Mouse (Mus musculus): Measurements from ENCODE around the gene Gm9745.
"Not testable (repeated sequence)": the region's sequence is repeated elsewhere in the genome, so short reads cannot be mapped to it uniquely, and the experiment has no call there.

Gm9745 gene

GRCm38 (mm10) chr13:8948131-8948530, at the start of gene Gm9745:
Gene Gm9745, minus strand, starts transcription at chr13:8948231.
- not testable (repeated sequence) for DNase-seq (ENCODE audit: low read depth, low spot score)

DNA sequence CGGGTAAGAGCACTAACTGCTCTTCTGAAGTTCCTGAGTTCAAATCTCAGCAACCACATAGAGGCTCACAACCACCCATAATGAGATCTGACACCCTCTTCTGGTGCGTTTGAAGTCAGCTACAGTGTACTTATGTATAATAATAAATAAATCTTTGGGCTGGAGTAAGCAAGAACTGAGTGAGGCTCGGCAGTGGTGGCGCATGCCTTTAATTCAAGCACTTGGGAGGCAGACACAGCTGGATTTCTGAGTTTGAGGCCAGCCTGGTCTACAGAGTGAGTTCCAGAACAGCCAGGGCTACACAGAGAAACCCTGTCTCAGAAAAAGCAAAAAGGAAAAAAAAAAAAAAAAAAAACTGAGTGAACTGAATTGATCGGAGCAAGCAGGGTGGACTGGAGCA, 49.2 kb upstream of the Gm9745 start:
- not testable (repeated sequence) for DNase-seq (ENCODE audit: low read depth, low spot score)

- peak; percentile 93 for DNase-seq (ENCODE audit: low read depth, low spot score)
These were observed 48.2 kb upstream of the Gm9745 start, which contains the start of gene Gtpbp4 for GRCm38 (mm10) chr13:8995990-8996786. Gene Gtpbp4, minus strand, starts transcription at chr13:8996083.

- DNase-seq (ENCODE audit: low read depth, low spot score): no peak
These were observed 47.3 kb upstream of the Gm9745 start for GRCm38 (mm10) chr13:8995159-8995989.

GRCm38 (mm10) chr13:8992231-8992630, 44.2 kb upstream of the Gm9745 start:
- DNase-seq (ENCODE audit: low read depth, low spot score): no peak

GRCm38 (mm10) chr13:8972972-8973371, 24.9 kb upstream of the Gm9745 start:
- DNase-seq (ENCODE audit: low read depth, low spot score): no peak

GRCm38 (mm10) chr13:8972369-8972768, 24.3 kb upstream of the Gm9745 start:
- no peak for DNase-seq (ENCODE audit: low read depth, low spot score)

GRCm38 (mm10) chr13:8967742-8968141, 19.7 kb upstream of the Gm9745 start:
- DNase-seq (ENCODE audit: low read depth, low spot score): no peak

DNA sequence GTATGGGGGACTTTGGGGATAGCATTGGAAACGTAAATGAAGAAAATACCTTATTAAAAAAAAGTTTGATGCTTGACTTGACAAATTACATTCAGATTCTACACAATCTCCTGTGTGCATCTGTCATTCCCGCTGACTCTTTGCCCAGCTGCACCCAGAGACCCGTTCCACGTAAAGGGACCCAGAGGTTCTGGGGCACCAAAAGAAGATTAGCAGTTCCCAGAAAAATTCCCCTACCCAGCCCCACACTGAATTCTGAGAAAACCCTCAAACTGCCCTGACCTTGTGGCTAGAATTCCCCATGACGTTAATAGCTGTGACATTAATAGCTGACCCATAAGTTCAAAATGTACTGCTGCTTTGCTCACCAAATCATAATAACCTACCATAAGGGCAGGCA, 17.2 kb upstream of the Gm9745 start:
- no peak for DNase-seq (ENCODE audit: low read depth, low spot score)

GRCm38 (mm10) chr13:8962266-8962665, 14.2 kb upstream of the Gm9745 start:
- DNase-seq (ENCODE audit: low read depth, low spot score): not testable (repeated sequence)

GRCm38 (mm10) chr13:8961128-8961888, 13.3 kb upstream of the Gm9745 start:
- not testable (repeated sequence) for DNase-seq (ENCODE audit: low read depth, low spot score)

GRCm38 (mm10) chr13:8959554-8959953, 11.5 kb upstream of the Gm9745 start:
- not testable (repeated sequence) for DNase-seq (ENCODE audit: low read depth, low spot score)

DNA sequence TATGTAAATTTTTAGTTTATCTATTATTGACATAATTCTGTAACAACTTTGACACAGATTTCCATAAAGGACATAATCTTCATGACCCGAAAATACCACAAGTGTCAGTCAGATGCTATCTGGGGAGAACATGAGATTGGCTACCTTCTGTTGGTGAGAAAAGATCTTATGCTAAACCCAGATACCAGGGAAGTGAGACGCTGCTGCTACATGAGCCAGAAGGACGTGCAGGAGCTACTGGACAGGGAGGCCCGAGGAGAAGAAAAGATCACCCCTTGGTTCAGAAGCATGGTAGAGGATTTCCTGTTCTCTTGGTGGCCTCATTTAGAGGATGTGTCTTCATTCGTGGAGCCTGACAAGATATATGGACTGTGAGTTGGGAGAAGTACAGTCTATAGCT, 11.0 kb upstream of the Gm9745 start:
- not testable (repeated sequence) for DNase-seq (ENCODE audit: low read depth, low spot score)

DNA sequence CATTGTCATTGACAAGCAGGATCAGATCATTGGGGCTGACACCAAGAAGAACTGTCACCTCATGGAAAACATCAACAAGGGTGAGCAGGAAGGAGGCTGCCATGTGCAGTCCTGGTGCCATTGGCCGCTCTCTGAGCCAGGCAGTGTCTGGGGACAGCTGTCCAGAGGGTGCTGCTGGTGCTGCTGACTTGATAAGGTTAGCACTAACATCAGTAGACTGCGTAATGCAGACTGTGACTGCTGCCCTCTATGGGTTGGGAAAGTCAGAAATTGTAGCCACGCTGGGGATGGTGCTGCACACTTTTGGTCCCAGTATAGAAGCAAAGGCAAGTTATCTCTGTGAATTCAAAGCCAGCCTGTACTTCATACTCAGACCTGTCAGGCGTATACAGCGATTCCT, 8.8 kb upstream of the Gm9745 start:
- not testable (repeated sequence) for DNase-seq (ENCODE audit: low read depth, low spot score)

GRCm38 (mm10) chr13:8955127-8955526, 7.1 kb upstream of the Gm9745 start:
- not testable (repeated sequence) for DNase-seq (ENCODE audit: low read depth, low spot score)

- DNase-seq (ENCODE audit: low read depth, low spot score): not testable (repeated sequence)
These were observed 4.5 kb upstream of the Gm9745 start, which contains the start of gene Idi2 for GRCm38 (mm10) chr13:8952563-8952962. Gene Idi2, plus strand, starts transcription at chr13:8952863.

- DNase-seq (ENCODE audit: low read depth, low spot score): not testable (repeated sequence)
These were observed 4.2 kb downstream of the Gm9745 start for GRCm38 (mm10) chr13:8943828-8944227.

DNA sequence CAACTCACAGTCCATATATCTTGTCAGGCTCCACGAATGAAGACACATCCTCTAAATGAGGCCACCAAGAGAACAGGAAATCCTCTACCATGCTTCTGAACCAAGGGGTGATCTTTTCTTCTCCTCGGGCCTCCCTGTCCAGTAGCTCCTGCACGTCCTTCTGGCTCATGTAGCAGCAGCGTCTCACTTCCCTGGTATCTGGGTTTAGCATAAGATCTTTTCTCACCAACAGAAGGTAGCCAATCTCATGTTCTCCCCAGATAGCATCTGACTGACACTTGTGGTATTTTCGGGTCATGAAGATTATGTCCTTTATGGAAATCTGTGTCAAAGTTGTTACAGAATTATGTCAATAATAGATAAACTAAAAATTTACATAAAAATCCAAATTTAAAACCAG, 6.3 kb downstream of the Gm9745 start:
- DNase-seq (ENCODE audit: low read depth, low spot score): not testable (repeated sequence)

GRCm38 (mm10) chr13:8941110-8941509, 6.9 kb downstream of the Gm9745 start:
- DNase-seq (ENCODE audit: low read depth, low spot score): not testable (repeated sequence)

DNA sequence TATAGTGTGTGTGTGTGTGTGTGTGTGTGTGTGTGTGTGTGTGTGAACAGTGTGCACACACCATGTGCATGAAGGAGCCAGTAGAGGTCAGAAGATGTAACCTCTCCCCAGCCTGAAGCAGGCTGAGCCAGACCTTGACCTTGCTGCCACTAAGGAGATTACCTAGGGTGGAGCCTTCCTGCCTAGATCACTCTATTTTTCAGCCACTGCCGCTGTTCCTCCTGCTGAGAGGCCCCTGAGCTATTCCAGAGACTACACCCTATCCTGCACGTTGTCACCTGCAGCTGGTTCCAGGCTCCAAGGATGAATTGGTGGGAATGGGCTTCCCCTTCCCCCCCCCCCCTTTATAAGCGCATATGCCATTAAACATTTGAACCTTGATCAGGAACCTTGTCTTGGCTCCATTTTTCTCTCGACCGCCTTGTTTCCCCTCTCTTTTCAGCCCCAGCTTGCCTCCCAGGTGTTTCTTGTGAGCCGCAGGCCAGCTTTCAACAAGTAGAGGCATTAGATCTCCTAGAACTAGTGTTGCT, 10.4 kb downstream of the Gm9745 start:
- not testable (repeated sequence) for DNase-seq (ENCODE audit: low read depth, low spot score)

- no peak for DNase-seq (ENCODE audit: low read depth, low spot score)
These were observed 14.5 kb downstream of the Gm9745 start for GRCm38 (mm10) chr13:8933499-8933898.

Measured in retina, adult 2 months (tissue).